Mouse (Mus musculus): ENCODE data around the gene Kcnj8. TPM values are rescaled to one million over a fixed set of nuclear protein-coding genes. Genes with fewer than 3 reads are reported as not detected.

Gene Kcnj8
- polyA plus RNA-seq, 1 experiment = not detected

- no peak for TF ChIP-seq FLI1 (IDR thresholded peaks at IDR 0.05; ENCODE audit: low read length)
- no peak for TF ChIP-seq GATA1 (IDR thresholded peaks at IDR 0.05; ENCODE audit: borderline replicate concordance, low read length)
- Histone ChIP-seq H3K4me1 (no peaks in the 10 kb centered on the region), H3K36me3 (replicated peaks; ENCODE audit: low read length) (no peaks in the 10 kb centered on the region), H3K9me3 (no peaks in the 10 kb centered on the region), H3K4me3 (replicated peaks) (no peak overlapping the region), H3K27me3 (replicated peaks) (peaks cover 3% of the 10 kb centered on the region)
These were observed 19.9 kb downstream of the Kcnj8 start for GRCm38 (mm10) chr6:142551482-142551881.

DNA sequence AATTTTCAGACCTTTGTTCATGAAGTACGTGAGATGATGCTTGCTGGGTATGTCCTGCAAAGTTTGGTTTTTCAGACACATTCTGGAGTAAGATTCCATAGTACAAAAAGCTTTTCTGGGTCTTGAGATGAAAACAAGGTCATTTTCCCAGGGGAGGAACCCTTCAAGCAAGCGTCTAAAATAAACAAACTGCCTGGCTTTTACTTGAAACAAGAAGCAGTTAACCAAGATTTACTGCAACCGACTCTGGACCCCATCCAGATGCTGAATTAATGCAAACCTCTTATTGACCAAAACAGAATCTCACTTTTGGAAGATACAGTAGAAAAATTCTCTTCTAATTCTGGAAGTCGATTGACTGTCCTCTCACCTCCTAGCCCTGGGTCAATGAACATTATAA, 20.5 kb downstream of the Kcnj8 start:
- H3K9me3 ChIP-seq = no peaks in the 10 kb centered on the region
- H3K4me1 ChIP-seq = no peaks in the 10 kb centered on the region
- peaks cover 3% of the 10 kb centered on the region for H3K27me3 ChIP-seq (replicated peaks)
- H3K36me3 ChIP-seq (replicated peaks; ENCODE audit: low read length) = no peaks in the 10 kb centered on the region
- H3K4me3 ChIP-seq (replicated peaks) = no peak overlapping the region
- TF ChIP-seq FLI1 (IDR thresholded peaks at IDR 0.05; ENCODE audit: low read length) (no peak), GATA1 (IDR thresholded peaks at IDR 0.05; ENCODE audit: borderline replicate concordance, low read length) (no peak)

- no peak overlapping the region for H3K4me3 ChIP-seq (replicated peaks)
- no peaks in the 10 kb centered on the region for H3K9me3 ChIP-seq
- no peak for TF ChIP-seq GATA1 (IDR thresholded peaks at IDR 0.05; ENCODE audit: borderline replicate concordance, low read length)
- no peak for TF ChIP-seq FLI1 (IDR thresholded peaks at IDR 0.05; ENCODE audit: low read length)
- H3K36me3 ChIP-seq (replicated peaks; ENCODE audit: low read length) = no peaks in the 10 kb centered on the region
- no peaks in the 10 kb centered on the region; the same call in 1 of the 2 replicates for H3K4me1 ChIP-seq
- H3K27me3 ChIP-seq (replicated peaks) = peaks cover 3% of the 10 kb centered on the region
These were observed 23.0 kb downstream of the Kcnj8 start for GRCm38 (mm10) chr6:142548377-142548776.

DNA sequence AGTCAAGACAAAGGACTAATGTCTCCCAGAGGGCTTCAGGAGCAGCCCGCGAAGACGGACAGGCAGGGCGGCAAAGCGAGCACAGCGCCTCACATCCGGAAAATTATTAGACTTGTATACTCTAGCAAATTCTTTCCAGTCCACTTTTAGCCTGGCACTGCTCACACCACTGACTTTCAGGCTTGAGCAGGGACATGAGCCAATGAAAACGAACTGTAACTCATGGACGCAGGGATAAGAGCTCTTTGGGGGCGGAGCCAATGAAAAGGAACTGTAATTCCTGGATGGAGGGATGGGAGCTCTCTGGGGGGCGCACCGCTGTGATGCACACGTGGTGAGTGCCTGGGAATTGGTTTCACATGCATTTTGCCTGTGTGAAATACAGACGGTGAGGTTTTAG, 26.3 kb downstream of the Kcnj8 start:
- peaks cover 3% of the 10 kb centered on the region for H3K27me3 ChIP-seq (replicated peaks)
- peaks cover 2% of the 10 kb centered on the region for H3K4me1 ChIP-seq
- H3K4me3 ChIP-seq (replicated peaks) = no peak overlapping the region
- H3K36me3 ChIP-seq (replicated peaks; ENCODE audit: low read length) = no peaks in the 10 kb centered on the region
- H3K9me3 ChIP-seq = no peaks in the 10 kb centered on the region
- TF ChIP-seq GATA1 (IDR thresholded peaks at IDR 0.05; ENCODE audit: borderline replicate concordance, low read length) (no peak), FLI1 (IDR thresholded peaks at IDR 0.05; ENCODE audit: low read length) (no peak)

DNA sequence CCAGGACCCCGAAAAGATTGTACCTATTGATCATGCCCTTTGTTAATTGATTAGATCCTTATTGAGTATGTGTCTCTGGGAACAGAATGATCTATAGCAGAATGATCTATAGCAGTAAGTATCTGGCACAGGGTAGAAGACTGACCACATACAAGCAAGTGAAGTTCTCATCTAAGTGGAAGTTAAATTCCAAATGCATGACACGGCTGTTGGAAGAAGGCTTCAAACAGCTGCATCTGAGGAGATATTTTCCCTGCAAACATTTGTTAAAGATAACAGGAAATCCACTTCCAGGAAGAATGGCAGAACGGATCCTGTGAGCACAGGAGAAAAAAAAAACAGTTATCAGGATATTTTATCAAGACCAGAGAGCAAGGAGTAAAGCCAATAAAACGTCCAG, 27.8 kb downstream of the Kcnj8 start:
- Histone ChIP-seq H3K4me1 (peaks cover 8% of the 10 kb centered on the region), H3K36me3 (replicated peaks; ENCODE audit: low read length) (no peaks in the 10 kb centered on the region), H3K4me3 (replicated peaks) (no peak overlapping the region), H3K27me3 (replicated peaks) (no peaks in the 10 kb centered on the region), H3K9me3 (no peaks in the 10 kb centered on the region)
- TF ChIP-seq FLI1 (IDR thresholded peaks at IDR 0.05; ENCODE audit: low read length) = no peak
- TF ChIP-seq GATA1 (IDR thresholded peaks at IDR 0.05; ENCODE audit: borderline replicate concordance, low read length) = no peak

DNA sequence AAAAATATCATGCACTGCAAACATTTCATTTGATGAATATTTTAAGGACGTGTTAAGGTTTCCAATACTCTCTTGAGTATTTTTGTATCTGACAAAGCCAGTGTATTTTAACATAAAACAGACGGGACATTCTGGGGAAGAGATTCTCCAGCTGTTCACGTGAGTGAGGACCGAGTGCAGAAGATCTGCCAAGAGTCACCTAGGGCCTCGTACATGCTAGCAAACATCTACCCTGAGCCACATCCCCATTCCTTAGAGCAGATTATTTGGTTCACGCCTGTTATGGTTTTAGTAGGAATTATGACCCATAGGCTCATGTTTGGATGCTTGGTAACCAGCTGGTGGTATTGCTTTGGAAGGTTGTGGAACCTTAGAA, 28.6 kb downstream of the Kcnj8 start:
- no peak for TF ChIP-seq FLI1 (IDR thresholded peaks at IDR 0.05; ENCODE audit: low read length)
- H3K4me1 ChIP-seq = peaks cover 13% of the 10 kb centered on the region
- no peaks in the 10 kb centered on the region for H3K27me3 ChIP-seq (replicated peaks)
- no peaks in the 10 kb centered on the region; the same call in 1 of the 2 replicates for H3K9me3 ChIP-seq
- H3K36me3 ChIP-seq (replicated peaks; ENCODE audit: low read length) = no peaks in the 10 kb centered on the region
- H3K4me3 ChIP-seq (replicated peaks) = no peak overlapping the region

GRCm38 (mm10) chr6:142542082-142542799, 29.2 kb downstream of the Kcnj8 start:
- Histone ChIP-seq H3K9me3 (no peaks in the 10 kb centered on the region; the same call in 1 of the 2 replicates), H3K27me3 (replicated peaks) (no peaks in the 10 kb centered on the region), H3K36me3 (replicated peaks; ENCODE audit: low read length) (no peaks in the 10 kb centered on the region), H3K4me1 (peaks cover 13% of the 10 kb centered on the region), H3K4me3 (replicated peaks) (no peak overlapping the region)
- TF ChIP-seq FLI1 (IDR thresholded peaks at IDR 0.05; ENCODE audit: low read length) (no peak), GATA1 (IDR thresholded peaks at IDR 0.05; ENCODE audit: borderline replicate concordance, low read length) (no peak)

GRCm38 (mm10) chr6:142540561-142541160, 30.8 kb downstream of the Kcnj8 start:
- no peak for TF ChIP-seq FLI1 (IDR thresholded peaks at IDR 0.05; ENCODE audit: low read length)
- H3K36me3 ChIP-seq (replicated peaks; ENCODE audit: low read length) = no peaks in the 10 kb centered on the region
- no peak overlapping the region for H3K4me3 ChIP-seq (replicated peaks)
- H3K27me3 ChIP-seq (replicated peaks) = no peaks in the 10 kb centered on the region
- peaks cover 13% of the 10 kb centered on the region for H3K4me1 ChIP-seq
- H3K9me3 ChIP-seq = no peaks in the 10 kb centered on the region; the same call in 1 of the 2 replicates

DNA sequence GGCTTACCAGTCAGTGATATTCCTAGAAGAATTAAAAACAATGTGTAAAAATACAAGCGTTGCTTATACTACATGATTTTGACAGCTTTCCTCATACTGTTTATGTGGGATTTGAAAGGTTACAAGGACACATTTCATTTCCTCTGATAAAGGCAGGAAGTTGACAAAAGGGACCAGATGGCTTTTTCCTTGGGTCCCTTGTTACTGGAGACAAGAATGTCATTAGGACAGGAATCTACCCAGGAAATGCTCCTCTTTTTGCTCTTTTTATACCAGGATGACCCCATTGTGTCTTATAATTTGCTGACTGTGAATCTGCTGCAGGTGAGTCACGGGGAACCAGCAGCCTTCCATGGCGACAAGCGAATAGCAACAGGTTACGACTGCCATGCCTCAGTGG, 31.3 kb downstream of the Kcnj8 start:
- Histone ChIP-seq H3K4me1 (peaks cover 13% of the 10 kb centered on the region), H3K9me3 (no peaks in the 10 kb centered on the region; the same call in 1 of the 2 replicates), H3K36me3 (replicated peaks; ENCODE audit: low read length) (no peaks in the 10 kb centered on the region), H3K27me3 (replicated peaks) (no peaks in the 10 kb centered on the region), H3K4me3 (replicated peaks) (no peak overlapping the region)
- TF ChIP-seq FLI1 (IDR thresholded peaks at IDR 0.05; ENCODE audit: low read length) (no peak), GATA1 (IDR thresholded peaks at IDR 0.05; ENCODE audit: borderline replicate concordance, low read length) (no peak)

- TF ChIP-seq FLI1 (IDR thresholded peaks at IDR 0.05; ENCODE audit: low read length) (no peak), GATA1 (IDR thresholded peaks at IDR 0.05; ENCODE audit: borderline replicate concordance, low read length) (no peak)
These were observed 32.9 kb downstream of the Kcnj8 start for GRCm38 (mm10) chr6:142538503-142538902.

More at GRCm38 (mm10) chr6:142538503-142538902, 32.9 kb downstream of the Kcnj8 start:
- no peaks in the 10 kb centered on the region for H3K27me3 ChIP-seq (replicated peaks)
- peaks cover 13% of the 10 kb centered on the region for H3K4me1 ChIP-seq
- peaks cover 7% of the 10 kb centered on the region for H3K9me3 ChIP-seq
- no peaks in the 10 kb centered on the region for H3K36me3 ChIP-seq (replicated peaks; ENCODE audit: low read length)
- peak overlapping the region; percentile 17 for H3K4me3 ChIP-seq (replicated peaks)
